Mouse (Mus musculus) layer of hippocampus, postnatal 10 days (tissue): ENCODE measurements at regions not wholly inside any gene's neighbourhood (a gene's known extent, or its start where the extent isn't known, plus 50 kb on each side); places are given as distances from the start of the nearest gene placed in this dataset.

Experiments
- DNase-seq, 2 experiments: peaks; one replicate each; pipeline ENCODE4 v3.0.0; 2021; ENCODE audit warnings: low spot score in 2 of 2
- microRNA-seq, 2 experiments: library from miRNA; unstranded; fragments of <30 nt; microRNA quantifications; one replicate each; pipeline ENCODE4 v1.2.0; 2021

GRCm38 (mm10) chr13:75631048-75631447 lies 75.5 kb upstream of the Ell2 start:
- DNase-seq, result no peak

- no peak for DNase-seq
Measured at GRCm38 (mm10) chr13:75647513-75647912, 59.0 kb upstream of the Ell2 start.

GRCm38 (mm10) chr13:75651941-75652340 lies 54.6 kb upstream of the Ell2 start:
- no peak for DNase-seq

GRCm38 (mm10) chr13:75652966-75653365 lies 53.6 kb upstream of the Ell2 start:
- no peak for DNase-seq

Small RNA genes lying in the stretch of these regions (microRNA-seq; reads per million reads assigned to microRNA genes)
- gene Mir682, result 0 reads per million in 2 experiments
